Mouse (Mus musculus) C2C12 (cell line): ENCODE measurements around the gene Eddm3b. TPM values are rescaled to one million over a fixed set of nuclear protein-coding genes. Genes with fewer than 3 reads are reported as not detected.
"Not testable (repeated sequence)": the region's sequence is repeated elsewhere in the genome, so short reads cannot be mapped to it uniquely, and the experiment has no call there.

ENCODE experiments used
- H3K27me3 ChIP-seq: one replicate; pipeline ENCODE4 v1.6.1; 2011; ENCODE audit not compliant: control insufficient read depth, insufficient read depth, insufficient read length
- H3K36me3 ChIP-seq: one replicate; pipeline ENCODE4 v1.6.1; 2011; ENCODE audit not compliant: control insufficient read depth, insufficient read depth
- H3K4me3 ChIP-seq: one replicate; pipeline ENCODE4 v1.5.1; 2011; ENCODE audit warnings: mild to moderate bottlenecking, control low read depth; ENCODE audit not compliant: poor library complexity, insufficient read depth, severe bottlenecking
- H3K79me2 ChIP-seq: one replicate; pipeline ENCODE4 v1.6.1; 2011; ENCODE audit not compliant: control insufficient read depth, insufficient read depth
- H3K79me3 ChIP-seq: one replicate; pipeline ENCODE4 v1.6.1; 2011; ENCODE audit warnings: low read depth, control low read depth
- H3ac ChIP-seq: one replicate; pipeline ENCODE3; 2011; ENCODE audit warnings: low read depth; ENCODE audit not compliant: control insufficient read depth, insufficient read length
- CEBPB ChIP-seq: IDR thresholded peaks from one replicate; pipeline ENCODE4 v1.6.1; 2011; ENCODE audit warnings: low read depth, mild to moderate bottlenecking, control low read depth, moderate library complexity
- CTCF ChIP-seq: IDR thresholded peaks from one replicate; pipeline ENCODE4 v1.5.1; 2011; ENCODE audit not compliant: control insufficient read depth, insufficient read depth, insufficient read length
- FOSL1 ChIP-seq: IDR thresholded peaks from one replicate; pipeline ENCODE4 v1.8.0; 2011; ENCODE audit warnings: mild to moderate bottlenecking, low read length; ENCODE audit not compliant: poor library complexity, insufficient read depth, severe bottlenecking
- MAX ChIP-seq: IDR thresholded peaks from one replicate; pipeline ENCODE4 v1.6.1; 2011; ENCODE audit warnings: mild to moderate bottlenecking, control low read depth
- MYOD1 ChIP-seq: IDR thresholded peaks from one replicate; pipeline ENCODE4 v1.6.1; 2011; ENCODE audit warnings: low read depth; ENCODE audit not compliant: control insufficient read depth, insufficient read length
- MYOG ChIP-seq: IDR thresholded peaks from one replicate; pipeline ENCODE4 v1.6.1; 2011; ENCODE audit not compliant: control insufficient read depth, insufficient read length; ENCODE audit errors: extremely low read depth
- USF1 ChIP-seq: IDR thresholded peaks from one replicate; pipeline ENCODE4 v1.6.1; 2011; ENCODE audit warnings: low read depth, mild to moderate bottlenecking, control low read depth, moderate library complexity
- polyA plus RNA-seq: library from polyadenylated mRNA; unstranded; fragments of >200 nt; fragmentation: generic; extraction: Trizol; gene quantifications from one replicate; pipeline ENCODE4 v1.2.1, GENCODE M21; 2012; ENCODE audit warnings: missing spikeins

Gene Eddm3b
- polyA plus RNA-seq, 1 experiment, result not detected

GRCm38 (mm10) chr14:51157072-51157471, 42.8 kb downstream of the Eddm3b start:
- no peaks in the 10 kb centered on the region for H3K36me3 ChIP-seq
- no peak for TF ChIP-seq FOSL1
- H3K79me3 ChIP-seq, result no peaks in the 10 kb centered on the region
- H3K4me3 ChIP-seq, result no peak overlapping the region
- H3K27me3 ChIP-seq, result no peaks in the 10 kb centered on the region
- no peak overlapping the region for H3ac ChIP-seq
- H3K79me2 ChIP-seq, result no peaks in the 10 kb centered on the region

GRCm38 (mm10) chr14:51161976-51162375, 47.8 kb downstream of the Eddm3b start, which contains the start of gene Rnase2b:
Rnase2b (plus strand) TSS chr14:51162260.
- H3K4me3 ChIP-seq, H3K79me2 ChIP-seq, H3K79me3 ChIP-seq, H3K36me3 ChIP-seq, H3K27me3 ChIP-seq, H3ac ChIP-seq: not testable (repeated sequence)

GRCm38 (mm10) chr14:51163323-51163722, 49.1 kb downstream of the Eddm3b start:
- H3K79me2 ChIP-seq, H3K27me3 ChIP-seq, H3K4me3 ChIP-seq, H3K79me3 ChIP-seq, H3ac ChIP-seq, H3K36me3 ChIP-seq: not testable (repeated sequence)

- Histone ChIP-seq H3ac (no peak overlapping the region), H3K79me3 (no peaks in the 10 kb centered on the region), H3K36me3 (no peaks in the 10 kb centered on the region), H3K4me3 (no peak overlapping the region), H3K79me2 (no peaks in the 10 kb centered on the region), H3K27me3 (no peaks in the 10 kb centered on the region)
- TF ChIP-seq MYOG (no peak), USF1 (no peak), CEBPB (no peak), MAX (no peak), CTCF (no peak), FOSL1 (no peak), MYOD1 (no peak)
Measured at GRCm38 (mm10) chr14:51165435-51165834, 51.2 kb downstream of the Eddm3b start.

- H3K27me3 ChIP-seq, result no peaks in the 10 kb centered on the region
- no peak for TF ChIP-seq CEBPB
- no peak for TF ChIP-seq FOSL1
- TF ChIP-seq USF1, result no peak
- TF ChIP-seq MYOG, result no peak
- no peak for TF ChIP-seq CTCF
- H3K36me3 ChIP-seq, result no peaks in the 10 kb centered on the region
- no peak overlapping the region for H3K4me3 ChIP-seq
- H3K79me3 ChIP-seq, result no peaks in the 10 kb centered on the region
- no peak overlapping the region for H3ac ChIP-seq
- no peaks in the 10 kb centered on the region for H3K79me2 ChIP-seq
Measured at GRCm38 (mm10) chr14:51166068-51166467, 51.8 kb downstream of the Eddm3b start.

Other genes starting within 250 kb of the Eddm3b start
- 9.9 TPM for gene Tep1, start 243.9 kb upstream of the Eddm3b start, polyA plus RNA-seq
- gene Klhl33, start 216.9 kb upstream of the Eddm3b start, polyA plus RNA-seq, result 0.26 TPM
- gene Osgep, start 189.5 kb upstream of the Eddm3b start, polyA plus RNA-seq, result 54.5 TPM
- gene Apex1, start 189.5 kb upstream of the Eddm3b start, polyA plus RNA-seq, result 289 TPM
- gene Pip4p1, start 183.6 kb upstream of the Eddm3b start, polyA plus RNA-seq, result 93.6 TPM
- gene Pnp, start 183.3 kb upstream of the Eddm3b start, polyA plus RNA-seq, result 67.0 TPM
- 27.3 TPM for gene Gm49342, start 169.9 kb upstream of the Eddm3b start, polyA plus RNA-seq
- gene Pnp2, start 158.4 kb upstream of the Eddm3b start, polyA plus RNA-seq, result 0.29 TPM
- gene Rnase10, start 106.7 kb upstream of the Eddm3b start, polyA plus RNA-seq, result 0.19 TPM
- not detected for gene Rnase9, start 72.6 kb upstream of the Eddm3b start, polyA plus RNA-seq
- gene Rnase11, start 64.3 kb upstream of the Eddm3b start, polyA plus RNA-seq, result not detected
- not detected for gene Rnase12, start 56.8 kb upstream of the Eddm3b start, polyA plus RNA-seq
- not detected for gene Olfr750, start 40.0 kb upstream of the Eddm3b start, polyA plus RNA-seq
- gene Rnase4, start 23.3 kb upstream of the Eddm3b start, polyA plus RNA-seq, result 14.5 TPM
- 0.92 TPM for gene Ang, start 23.3 kb upstream of the Eddm3b start, polyA plus RNA-seq
- not detected for gene Rnase6, start 9.5 kb downstream of the Eddm3b start, polyA plus RNA-seq
- gene Rnase1, start 32.4 kb downstream of the Eddm3b start, polyA plus RNA-seq, result not detected
- gene Rnase2b, start 47.8 kb downstream of the Eddm3b start, polyA plus RNA-seq, result not detected
- 1.7 TPM for gene Ang2, start 84.7 kb downstream of the Eddm3b start, polyA plus RNA-seq
- not detected for gene Ear14, start 89.0 kb downstream of the Eddm3b start, polyA plus RNA-seq
- gene Rnase2a, start 141.7 kb downstream of the Eddm3b start, polyA plus RNA-seq, result not detected
- gene Gm7247, start 247.3 kb downstream of the Eddm3b start, polyA plus RNA-seq, result not detected